Mouse (Mus musculus) MEL (cell line): ENCODE measurements around the gene Smyd3. TPM values are rescaled to one million over a fixed set of nuclear protein-coding genes. Genes with fewer than 3 reads are reported as not detected.
A peak's percentile ranks its signal among the peaks of the same experiment; 100 is the strongest.

Experiments
- DNase-seq: peaks from one replicate; pipeline ENCODE4 v3.0.0; 2011; ENCODE audit warnings: low read depth, low spot score
- H3K27ac ChIP-seq: 2 replicates; pipeline ENCODE4 v1.5.1; 2012; ENCODE audit warnings: low read depth, mild to moderate bottlenecking, control low read depth, low read length, moderate library complexity; ENCODE audit not compliant: control insufficient read depth
- H3K27me3 ChIP-seq, 2 experiments: fragments of 150-350 bp in 1 of 2; sonication (generic) in 1 of 2; 2 replicates each; pipeline ENCODE4 v1.6.1; 2012; ENCODE audit warnings: low read length in 2 of 2, mild to moderate bottlenecking in 2 of 2, improper control_type of control experiment in 1 of 2, moderate library complexity in 1 of 2; ENCODE audit not compliant: insufficient read depth in 2 of 2, control insufficient read depth in 1 of 2
- H3K36me3 ChIP-seq, 2 experiments: 2 replicates each; pipeline ENCODE4 v1.6.1; 2012 to 2014; ENCODE audit warnings: low read length in 2 of 2, improper control_type of control experiment in 1 of 2, inconsistent platforms in 1 of 2, mild to moderate bottlenecking in 1 of 2; ENCODE audit not compliant: insufficient read depth in 2 of 2, control insufficient read depth in 1 of 2
- H3K4me1 ChIP-seq, 2 experiments: fragments of 150-350 bp in 1 of 2; sonication (generic) in 1 of 2; 2 replicates each; pipeline ENCODE4 v1.6.1; 2012; ENCODE audit warnings: low read length in 2 of 2, improper control_type of control experiment in 1 of 2, mild to moderate bottlenecking in 1 of 2; ENCODE audit not compliant: insufficient read depth in 2 of 2, control insufficient read depth in 1 of 2
- H3K4me3 ChIP-seq, 2 experiments: fragments of 150-350 bp in 1 of 2; sonication (generic) in 1 of 2; 2 replicates each; pipeline ENCODE4 v1.5.1; 2012; ENCODE audit warnings: low read depth in 2 of 2, low read length in 2 of 2, mild to moderate bottlenecking in 2 of 2, moderate library complexity in 2 of 2, control low read depth in 1 of 2, improper control_type of control experiment in 1 of 2; ENCODE audit not compliant: control insufficient read depth in 1 of 2, insufficient read depth in 1 of 2
- H3K79me2 ChIP-seq: 2 replicates; pipeline ENCODE4 v1.6.1; 2012; ENCODE audit warnings: mild to moderate bottlenecking, low read length, moderate library complexity; ENCODE audit not compliant: control insufficient read depth, poor library complexity, insufficient read depth
- H3K9ac ChIP-seq: 2 replicates; pipeline ENCODE4 v1.6.1; 2012; ENCODE audit warnings: low read depth, mild to moderate bottlenecking, control low read depth, low read length, moderate library complexity; ENCODE audit not compliant: control insufficient read depth, poor library complexity, severe bottlenecking
- H3K9me3 ChIP-seq: fragments of 150-350 bp; sonication (generic); replicated peaks from 2 replicates; pipeline ENCODE4 v1.6.1; 2012; ENCODE audit warnings: mild to moderate bottlenecking, low read length, improper control_type of control experiment, moderate library complexity; ENCODE audit not compliant: insufficient read depth
- BHLHE40 ChIP-seq: IDR thresholded peaks from 2 replicates; pipeline ENCODE4 v1.6.1; 2012; ENCODE audit warnings: low read depth, mild to moderate bottlenecking, inconsistent platforms, low read length, improper control_type of control experiment, borderline replicate concordance
- CTCF ChIP-seq, 3 experiments: IDR thresholded peaks in 2 of 3; conservative IDR thresholded peaks in 1 of 3; 2 replicates each; pipeline ENCODE4 v1.5.1; 2011 to 2012; ENCODE audit warnings: low read length in 3 of 3, low read depth in 2 of 3, mild to moderate bottlenecking in 2 of 3, improper control_type of control experiment in 1 of 3, inconsistent platforms in 1 of 3, mixed read lengths in 1 of 3, moderate library complexity in 1 of 3; ENCODE audit not compliant: control insufficient read depth in 1 of 3, insufficient read depth in 1 of 3, poor library complexity in 1 of 3, severe bottlenecking in 1 of 3
- E2F4 ChIP-seq: IDR thresholded peaks from 2 replicates; pipeline ENCODE4 v1.6.1; 2011; ENCODE audit warnings: low read depth, low read length, improper control_type of control experiment, borderline replicate concordance
- EP300 ChIP-seq, 2 experiments: IDR thresholded peaks; 2 replicates each; pipeline ENCODE4 v1.6.1; 2011; ENCODE audit warnings: improper control_type of control experiment in 2 of 2, low read length in 2 of 2, low read depth in 1 of 2, mild to moderate bottlenecking in 1 of 2
- KAT2A ChIP-seq: conservative IDR thresholded peaks from 2 replicates; pipeline ENCODE4 v1.6.1; 2012; ENCODE audit warnings: low read depth, low read length, improper control_type of control experiment, inconsistent platforms
- MAZ ChIP-seq: IDR thresholded peaks from 2 replicates; pipeline ENCODE4 v1.6.1; 2012; ENCODE audit warnings: low read depth, mild to moderate bottlenecking, inconsistent platforms, low read length, improper control_type of control experiment
- MEF2A ChIP-seq: IDR thresholded peaks from 2 replicates; pipeline ENCODE4 v1.6.1; 2014; ENCODE audit warnings: low read depth, mild to moderate bottlenecking, inconsistent platforms, low read length, improper control_type of control experiment; ENCODE audit not compliant: poor library complexity, insufficient replicate concordance, severe bottlenecking; ENCODE audit errors: extremely low read depth
- MXI1 ChIP-seq: IDR thresholded peaks from 2 replicates; pipeline ENCODE4 v1.6.1; 2011; ENCODE audit warnings: mild to moderate bottlenecking, low read depth, low read length, improper control_type of control experiment
- MYC ChIP-seq: IDR thresholded peaks from 2 replicates; pipeline ENCODE4 v1.6.1; 2011; ENCODE audit warnings: low read depth, mild to moderate bottlenecking, low read length, improper control_type of control experiment, moderate library complexity
- NRF1 ChIP-seq: IDR thresholded peaks from 2 replicates; pipeline ENCODE4 v1.6.1; 2014; ENCODE audit warnings: low read depth, mild to moderate bottlenecking, inconsistent platforms, low read length, improper control_type of control experiment, moderate library complexity; ENCODE audit not compliant: poor library complexity, insufficient read depth, severe bottlenecking
- RAD21 ChIP-seq: IDR thresholded peaks from 2 replicates; pipeline ENCODE4 v1.6.1; 2011; ENCODE audit warnings: mild to moderate bottlenecking, low read depth, low read length, improper control_type of control experiment
- SMC3 ChIP-seq: IDR thresholded peaks from 2 replicates; pipeline ENCODE4 v1.6.1; 2011; ENCODE audit warnings: low read depth, low read length, improper control_type of control experiment
- TAL1 ChIP-seq: IDR thresholded peaks from 2 replicates; pipeline ENCODE4 v1.6.1; 2012; ENCODE audit warnings: mild to moderate bottlenecking, inconsistent platforms, low read length, moderate library complexity, mixed read lengths
- USF1 ChIP-seq: IDR thresholded peaks from 2 replicates; pipeline ENCODE4 v1.6.1; 2014; ENCODE audit warnings: low read depth, mild to moderate bottlenecking, inconsistent platforms, low read length, improper control_type of control experiment, moderate library complexity
- USF2 ChIP-seq, 2 experiments: IDR thresholded peaks; 2 replicates each; pipeline ENCODE4 v1.6.1; 2011 to 2012; ENCODE audit warnings: improper control_type of control experiment in 2 of 2, low read length in 2 of 2, borderline replicate concordance in 1 of 2, inconsistent platforms in 1 of 2, low read depth in 1 of 2, mild to moderate bottlenecking in 1 of 2; ENCODE audit not compliant: insufficient read depth in 1 of 2
- ZC3H11A ChIP-seq: IDR thresholded peaks from 2 replicates; pipeline ENCODE4 v1.6.1; 2012; ENCODE audit warnings: low read depth, mild to moderate bottlenecking, inconsistent platforms, low read length, improper control_type of control experiment
- ZKSCAN1 ChIP-seq: IDR thresholded peaks from 2 replicates; pipeline ENCODE4 v1.6.1; 2012; ENCODE audit warnings: low read depth, mild to moderate bottlenecking, inconsistent platforms, low read length, improper control_type of control experiment, moderate library complexity
- ZNF384 ChIP-seq: IDR thresholded peaks from 2 replicates; pipeline ENCODE4 v1.6.1; 2012; ENCODE audit warnings: low read depth, mild to moderate bottlenecking, inconsistent platforms, low read length, improper control_type of control experiment
- polyA plus RNA-seq, 2 experiments: library from polyadenylated mRNA; stranded (reverse) in 1 of 2; unstranded in 1 of 2; fragments of >175 nt in 1 of 2; fragments of >200 nt in 1 of 2; gene quantifications; 2 replicates each; pipeline versions ENCODE4 v1.2.1 to v1.2.4; 2012; ENCODE audit warnings: low replicate concordance in 2 of 2, low read depth in 1 of 2; ENCODE audit not compliant: insufficient read length in 2 of 2, insufficient read depth in 1 of 2, missing spikeins in 1 of 2
- total RNA-seq: library from RNA; depleted of rRNA; stranded (reverse); fragments of 300-350 nt; gene quantifications from 2 replicates; pipeline ENCODE4 v1.2.3, GENCODE M21; 2012

Smyd3 gene
- total and polyA plus RNA-seq, 3 experiments = 13.3 to 18.2 TPM; not detected in 1

DNA sequence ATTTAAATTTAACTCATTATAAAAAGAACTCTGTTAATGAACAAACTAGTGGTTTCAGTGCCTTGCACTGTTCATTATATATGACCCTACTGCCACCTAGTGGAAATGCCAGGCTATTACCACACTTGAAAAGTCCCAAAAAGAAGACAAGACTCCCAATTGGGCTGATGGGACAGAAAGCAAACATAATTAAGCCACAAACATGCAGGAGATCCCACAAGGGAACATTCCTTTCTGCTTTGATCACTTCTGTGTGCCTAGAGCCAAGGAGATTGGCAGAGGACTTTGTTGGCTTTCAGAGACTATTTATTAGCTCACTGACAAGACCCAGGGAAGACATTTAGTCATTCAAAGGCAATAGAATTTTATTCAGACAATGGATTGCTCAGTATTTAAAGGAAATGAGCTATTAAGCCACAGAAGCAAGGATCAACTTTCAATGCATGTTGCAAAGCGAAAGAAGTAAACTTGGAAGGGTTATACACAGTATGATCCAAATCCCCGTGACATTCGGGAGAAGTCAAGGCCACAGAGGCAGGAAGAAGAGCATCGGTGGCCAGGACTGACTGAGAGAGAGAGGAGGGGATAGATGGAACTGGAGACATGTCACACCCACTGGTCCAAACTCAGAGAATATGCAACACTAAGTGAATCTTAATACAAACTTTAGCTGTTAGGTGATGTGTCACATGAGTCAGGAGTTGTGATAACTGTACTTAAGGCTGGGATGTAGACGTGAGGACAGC lies 40.5 kb downstream of the Smyd3 start:
- H3K4me3 ChIP-seq = no peak overlapping the region
- no peak overlapping the region for H3K27ac ChIP-seq
- no peaks in the 10 kb centered on the region for H3K79me2 ChIP-seq
- H3K36me3 ChIP-seq = no peaks in the 10 kb centered on the region; a peak in 1 of 4 replicates
- H3K27me3 ChIP-seq = no peaks in the 10 kb centered on the region
- H3K9ac ChIP-seq = no peak overlapping the region
- no peaks in the 10 kb centered on the region for H3K9me3 ChIP-seq
- TF ChIP-seq MXI1 = no peak
- peak; percentile 33 to 93 (median 83) for TF ChIP-seq CTCF (IDR thresholded peaks at IDR 0.05 in 2 of 3, conservative IDR thresholded peaks at IDR 0.05 in 1 of 3; ENCODE audit: control insufficient read depth in 1 of 3, insufficient read depth in 1 of 3, low read depth in 2 of 3, low read length in 3 of 3, poor library complexity in 1 of 3, severe bottlenecking in 1 of 3)
- no peak for TF ChIP-seq MAZ
- no peak for TF ChIP-seq E2F4
- no peak for TF ChIP-seq USF1
- TF ChIP-seq SMC3 = peak; percentile 81
- peak; percentile 74 for TF ChIP-seq ZC3H11A
- TF ChIP-seq NRF1 = no peak
- no peak for TF ChIP-seq USF2 (IDR thresholded peaks at IDR 0.05; ENCODE audit: borderline replicate concordance in 1 of 2, insufficient read depth in 1 of 2, low read depth in 1 of 2, low read length in 2 of 2)
- peak; percentile 96 for TF ChIP-seq RAD21
- no peak for TF ChIP-seq ZNF384
- TF ChIP-seq KAT2A = no peak
- no peak for TF ChIP-seq BHLHE40
- TF ChIP-seq TAL1 = no peak
- TF ChIP-seq MYC = 0 out of 2 replicates have a peak, but pooled peaks have one; percentile 16
- TF ChIP-seq EP300 (IDR thresholded peaks at IDR 0.05; ENCODE audit: low read depth in 1 of 2, low read length in 2 of 2) = no peak
- DNase-seq = peak; percentile 75
- no peaks in the 10 kb centered on the region for H3K4me1 ChIP-seq

DNA sequence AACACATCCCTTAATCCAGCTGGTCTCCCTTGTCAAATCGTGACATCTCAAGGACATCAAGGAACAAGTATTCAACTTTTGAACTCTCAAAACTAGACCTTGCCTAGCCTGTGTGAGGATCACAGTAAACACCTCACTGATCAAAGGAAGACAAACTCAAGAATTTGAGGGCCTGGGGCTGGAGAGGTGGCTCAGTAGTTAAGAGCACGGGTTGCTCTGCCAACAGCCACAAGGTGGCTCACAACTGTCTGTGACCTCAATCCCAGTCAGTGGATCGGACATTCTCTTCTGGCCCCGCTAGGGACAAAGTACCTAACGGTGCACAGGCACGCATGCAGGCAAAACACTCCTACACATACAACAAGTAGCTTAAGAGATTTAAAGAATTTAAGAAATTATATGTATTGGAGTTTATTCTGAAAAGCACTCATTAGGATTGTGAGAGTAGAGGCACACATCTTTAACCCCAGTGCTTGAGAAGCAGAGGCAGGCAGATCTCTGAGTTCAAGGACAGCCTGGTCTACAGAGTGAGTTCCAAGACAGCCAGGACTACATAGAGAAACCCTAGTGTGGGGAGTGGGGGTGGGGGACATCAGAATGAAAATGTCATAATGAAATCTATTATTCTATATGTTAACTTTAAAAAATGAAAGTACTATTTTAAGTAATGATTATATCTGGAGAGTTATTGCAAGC lies 41.2 kb downstream of the Smyd3 start:
- H3K9ac ChIP-seq = no peak overlapping the region
- no peaks in the 10 kb centered on the region for H3K9me3 ChIP-seq
- H3K4me1 ChIP-seq = no peaks in the 10 kb centered on the region
- H3K4me3 ChIP-seq = no peak overlapping the region
- peak; percentile 20 for DNase-seq
- H3K36me3 ChIP-seq = no peaks in the 10 kb centered on the region; a peak in 1 of 4 replicates
- TF ChIP-seq ZKSCAN1 (no peak), SMC3 (peak; percentile 17; the same call in 1 of the 2 replicates), MEF2A (no peak), CTCF (IDR thresholded peaks at IDR 0.05 in 2 of 3, conservative IDR thresholded peaks at IDR 0.05 in 1 of 3; ENCODE audit: control insufficient read depth in 1 of 3, insufficient read depth in 1 of 3, low read depth in 2 of 3, low read length in 3 of 3, poor library complexity in 1 of 3, severe bottlenecking in 1 of 3) (peak in 2 of 3 experiments; percentile 34 to 45; a peak in 3 of 6 replicates)
- TF ChIP-seq, all 39 proteins: peak for 2
- no peaks in the 10 kb centered on the region for H3K79me2 ChIP-seq
- H3K27me3 ChIP-seq = no peaks in the 10 kb centered on the region
- no peak overlapping the region for H3K27ac ChIP-seq
